Mouse (Mus musculus) monocyte, adult 5-6 weeks (primary cell): Measurements from ENCODE around the gene Tiprl. TPM values are rescaled to one million over a fixed set of nuclear protein-coding genes. Genes with fewer than 3 reads are reported as not detected.

Source experiments
- ATAC-seq: fragments of 153-309, 156-312 bp; replicated peaks from 2 replicates; pipeline ENCODE4 v1.8.0; 2017; ENCODE audit warnings: mild to moderate bottlenecking; ENCODE audit not compliant: low TSS enrichment, insufficient number of reproducible peaks, severe bottlenecking, poor library complexity, low FRiP score
- total RNA-seq: library from RNA; stranded (forward); fragments of 200-1000, 200-491, 200-594 nt; gene quantifications from 3 replicates; pipeline ENCODE4 v1.2.3, GENCODE M21; 2017

The Tiprl gene
- total RNA-seq = 31.3 to 74.5 TPM (median 51.3 TPM) in 3 replicates

DNA sequence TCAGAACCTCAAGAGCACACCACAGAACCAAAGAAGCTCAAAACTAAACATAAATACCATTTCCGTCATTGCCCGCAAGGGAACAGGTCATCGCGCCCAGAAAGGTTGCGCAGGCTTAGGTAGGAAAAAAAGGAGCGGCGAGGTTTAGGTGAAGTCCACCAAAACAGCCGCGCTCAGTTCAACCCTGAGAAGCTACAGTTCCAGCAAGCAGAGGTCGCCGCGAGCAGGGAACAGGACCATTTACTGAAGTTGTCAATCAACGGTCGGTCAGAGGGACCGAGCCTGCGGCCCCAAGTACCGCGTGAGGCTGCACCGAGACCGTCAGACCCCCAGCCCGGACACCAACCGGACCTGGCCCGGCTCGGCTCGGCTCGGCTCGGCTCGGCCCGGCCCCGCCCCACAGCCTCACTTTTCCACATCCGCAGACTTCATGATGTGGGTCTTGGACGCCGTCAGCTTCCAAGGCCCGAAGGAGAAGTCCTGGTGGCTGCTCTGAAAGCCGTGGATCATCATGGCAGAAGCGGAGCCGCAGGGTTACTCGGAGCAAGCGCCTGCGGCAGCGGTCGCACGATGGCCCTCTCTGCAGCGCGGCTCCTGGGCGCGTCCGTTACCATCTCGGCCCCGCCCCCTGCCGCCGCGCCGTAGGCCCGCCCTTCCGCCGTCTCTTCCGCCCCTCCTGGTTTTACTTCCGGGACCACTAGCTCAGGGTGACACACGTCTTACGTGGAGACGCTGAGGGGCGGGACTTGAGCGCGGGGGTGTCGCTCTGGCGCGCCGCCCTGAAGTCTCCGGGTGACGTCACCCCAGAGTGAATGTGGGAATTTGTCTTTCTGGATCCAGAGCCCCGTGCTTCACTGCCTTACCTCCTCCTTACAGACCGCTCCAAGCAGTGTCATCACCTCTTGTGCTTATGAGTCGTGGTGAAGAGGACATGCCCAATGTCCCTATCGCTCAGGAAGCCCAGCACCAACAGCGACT lies at the start of gene Tiprl:
Tiprl (minus strand) TSS at position 676 of the 978 bp plus-strand sequence.
- peak; percentile 97 for ATAC-seq

- no peak for ATAC-seq
Observed at GRCm38 (mm10) chr1:165284096-165284495, 47.3 kb upstream of the Tiprl start.

GRCm38 (mm10) chr1:165282967-165283345 lies 46.2 kb upstream of the Tiprl start:
- no peak for ATAC-seq

DNA sequence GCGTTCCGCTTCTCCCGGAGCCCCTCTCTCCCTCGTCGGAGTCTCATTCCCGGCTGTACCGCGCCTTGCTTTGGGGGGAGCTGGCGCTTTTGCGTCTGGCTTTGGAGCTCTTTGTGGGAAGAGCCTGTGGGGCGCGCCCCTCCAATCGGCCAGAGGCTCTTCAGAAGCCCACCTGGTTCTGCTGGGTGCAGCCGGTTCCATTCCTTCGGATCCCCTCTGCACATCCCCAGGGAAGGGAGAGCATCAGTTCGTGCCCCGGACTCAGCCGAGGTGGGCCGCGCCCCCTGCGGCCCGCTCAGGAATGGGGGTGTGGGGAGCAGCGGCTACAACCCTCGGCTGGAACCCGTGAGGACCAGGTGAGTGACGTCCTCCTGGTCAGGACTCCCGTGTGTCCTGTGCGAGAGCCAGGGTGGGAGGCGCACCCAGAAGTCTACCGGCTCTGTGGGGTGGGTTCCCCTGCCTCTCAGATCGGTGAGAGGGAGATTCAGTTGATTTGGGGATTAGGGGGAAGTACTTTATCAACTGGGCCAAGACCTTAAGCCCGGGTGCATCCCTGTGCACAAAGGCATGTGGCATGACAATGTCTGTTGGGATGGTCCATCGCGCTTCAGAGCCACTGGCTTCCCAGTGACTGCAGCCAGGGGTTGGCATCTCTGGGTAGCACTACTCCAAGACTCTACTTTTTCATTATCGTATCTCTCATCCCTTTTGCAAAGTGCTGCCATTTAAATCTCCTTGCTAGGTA lies 45.6 kb upstream of the Tiprl start:
- no peak for ATAC-seq

DNA sequence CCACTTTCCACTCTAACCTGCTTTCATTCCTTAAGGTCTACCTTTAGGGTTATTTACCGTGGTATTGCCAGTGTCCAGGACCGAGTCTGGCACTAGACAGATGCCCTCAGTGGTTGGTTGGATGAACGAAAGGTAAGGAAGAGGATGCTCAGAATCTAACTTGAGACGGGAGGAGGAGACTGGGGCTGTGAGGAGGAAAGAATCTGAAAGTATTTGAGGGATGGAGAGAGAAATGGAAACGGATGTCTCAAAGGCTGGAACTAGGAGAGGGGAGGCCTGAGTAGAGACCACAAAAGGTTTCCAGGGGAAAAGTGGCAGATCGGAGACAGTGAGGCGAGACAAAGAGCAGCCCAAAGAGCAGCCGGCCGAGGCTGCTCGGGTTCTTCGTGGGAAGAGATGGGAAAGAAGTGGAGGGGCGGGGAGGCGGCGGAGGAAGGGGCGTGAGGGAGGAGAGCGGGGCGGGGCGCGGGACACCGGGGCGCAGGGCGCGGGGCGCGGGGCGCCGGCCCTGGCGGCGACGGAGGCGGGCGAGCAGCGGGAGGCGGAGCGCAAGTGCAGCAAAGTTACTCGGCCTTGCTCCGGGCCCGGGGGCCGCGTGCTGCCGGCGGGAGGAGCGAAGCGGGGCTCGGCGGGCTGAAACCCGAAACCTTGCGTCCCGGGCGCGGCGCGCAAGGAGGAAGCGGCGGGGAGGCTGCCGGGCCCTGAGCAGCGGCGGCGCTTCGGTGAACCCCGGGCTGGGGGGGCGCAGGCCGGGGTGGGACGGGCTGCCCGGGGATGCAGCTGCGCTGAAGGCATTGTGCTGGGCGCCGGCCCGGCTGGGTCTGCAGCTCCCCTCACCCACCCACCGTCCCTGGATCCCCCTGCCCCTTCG lies 44.8 kb upstream of the Tiprl start:
- ATAC-seq = no peak

- no peak for ATAC-seq
Observed at GRCm38 (mm10) chr1:165280741-165281140, 43.9 kb upstream of the Tiprl start.

DNA sequence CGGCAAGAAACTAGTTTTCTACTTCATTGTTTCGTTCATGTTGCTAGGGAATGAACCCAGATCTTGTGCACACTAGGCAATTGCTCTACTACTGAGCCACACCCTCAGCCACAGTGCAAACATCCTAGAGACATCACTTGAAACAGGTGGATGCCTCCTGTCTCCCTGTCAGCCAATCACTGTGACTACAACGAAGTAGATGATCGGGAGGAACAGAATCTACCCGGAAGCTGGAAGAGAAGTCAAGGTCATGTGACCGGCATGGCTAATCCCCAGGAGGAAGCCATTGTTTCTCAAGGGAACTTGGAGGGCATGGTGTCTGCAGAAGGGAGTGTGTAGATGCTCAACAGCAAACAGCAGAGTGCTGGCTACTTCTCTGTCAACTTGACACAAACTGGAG lies 38.1 kb upstream of the Tiprl start:
- ATAC-seq = no peak

DNA sequence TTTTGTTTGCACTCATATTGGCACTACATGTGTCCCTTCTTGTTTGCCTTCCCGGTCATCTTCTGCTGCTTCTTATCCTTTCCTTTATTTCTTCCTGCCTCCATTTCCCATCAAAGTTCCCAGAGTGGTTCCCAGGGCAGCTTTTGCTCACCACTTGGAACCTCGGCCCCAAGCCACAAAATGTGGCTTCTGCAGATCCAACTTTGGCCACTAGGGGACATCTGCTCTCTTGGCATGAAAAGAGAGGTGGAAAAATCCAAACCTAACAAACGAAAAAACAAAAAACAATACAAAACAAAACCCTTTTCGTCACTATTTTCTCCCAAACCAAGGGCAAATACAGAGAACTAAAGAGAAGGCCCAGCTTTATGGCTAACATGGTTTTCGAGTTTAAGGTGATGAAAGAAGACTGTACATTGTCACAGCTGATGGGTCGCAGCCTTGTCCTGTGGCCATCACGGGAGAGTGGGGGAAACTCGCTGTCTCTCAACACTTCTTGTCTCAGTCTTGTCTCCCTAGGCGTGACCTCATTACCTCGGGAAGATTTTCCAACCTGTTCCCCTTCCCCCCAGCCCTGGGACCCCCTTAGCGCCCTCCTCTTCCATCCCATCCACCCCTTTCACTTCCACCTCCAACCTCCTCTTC lies 15.4 kb upstream of the Tiprl start:
- ATAC-seq = no peak

- ATAC-seq = no peak
Observed at GRCm38 (mm10) chr1:165250546-165250945, 13.8 kb upstream of the Tiprl start.

DNA sequence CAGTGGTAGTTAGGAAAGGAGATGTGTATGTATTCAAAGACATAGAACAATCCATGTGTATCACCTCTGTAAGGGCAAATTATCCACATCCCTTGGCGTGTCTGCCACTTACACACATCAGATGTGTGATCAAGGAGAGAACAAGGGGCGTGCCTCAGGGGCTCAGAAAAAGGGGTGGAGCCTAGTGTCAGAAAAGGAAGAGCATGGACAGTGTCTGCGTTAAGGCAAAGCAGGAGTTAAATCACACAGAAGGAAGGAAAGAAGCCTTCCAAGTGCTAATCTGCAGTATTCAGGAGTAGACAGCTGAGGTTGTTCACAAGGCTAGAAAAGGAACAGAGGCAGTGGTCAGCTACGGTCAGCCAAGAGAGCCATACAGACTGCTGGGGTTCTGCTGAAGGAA lies 12.0 kb upstream of the Tiprl start:
- ATAC-seq = no peak

DNA sequence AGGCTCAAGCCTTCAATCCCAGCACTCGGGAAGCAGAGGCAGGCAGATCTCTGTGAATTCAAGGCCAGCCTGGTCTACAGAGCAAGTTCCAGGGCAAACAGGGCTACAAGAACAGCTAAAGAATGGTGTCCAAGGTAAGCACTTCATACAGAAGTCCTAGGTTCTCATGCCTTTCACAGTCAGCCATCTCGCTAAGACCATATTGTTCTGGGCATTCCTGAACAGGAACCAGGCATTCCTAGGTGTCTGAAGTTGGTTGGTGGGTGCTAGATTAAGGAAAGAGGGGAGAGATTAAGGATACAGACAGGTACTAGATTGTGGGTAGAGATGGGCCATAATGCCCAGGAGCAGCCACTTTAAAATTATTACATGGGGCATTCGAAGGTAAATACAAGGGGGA lies 11.0 kb upstream of the Tiprl start:
- ATAC-seq = no peak

DNA sequence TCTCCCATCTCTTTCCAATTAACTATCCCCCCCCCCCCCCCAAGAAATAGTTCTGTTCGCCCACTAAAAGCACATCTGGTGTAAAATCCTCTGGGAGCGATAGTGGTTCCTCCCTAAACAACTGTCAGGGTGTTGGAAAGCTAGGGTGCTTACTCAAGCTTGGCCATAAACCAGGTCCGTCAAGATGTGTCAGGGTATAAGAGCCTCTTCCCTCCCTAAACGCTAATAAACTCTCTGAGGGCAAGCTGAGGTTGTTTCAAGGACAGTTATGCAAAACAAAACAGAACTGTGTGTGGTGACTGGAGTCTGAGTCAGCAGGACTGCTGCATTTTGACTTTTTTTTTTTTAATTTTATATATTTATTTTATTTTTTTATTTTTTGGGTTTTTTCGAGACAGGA lies 10.3 kb upstream of the Tiprl start:
- no peak for ATAC-seq

DNA sequence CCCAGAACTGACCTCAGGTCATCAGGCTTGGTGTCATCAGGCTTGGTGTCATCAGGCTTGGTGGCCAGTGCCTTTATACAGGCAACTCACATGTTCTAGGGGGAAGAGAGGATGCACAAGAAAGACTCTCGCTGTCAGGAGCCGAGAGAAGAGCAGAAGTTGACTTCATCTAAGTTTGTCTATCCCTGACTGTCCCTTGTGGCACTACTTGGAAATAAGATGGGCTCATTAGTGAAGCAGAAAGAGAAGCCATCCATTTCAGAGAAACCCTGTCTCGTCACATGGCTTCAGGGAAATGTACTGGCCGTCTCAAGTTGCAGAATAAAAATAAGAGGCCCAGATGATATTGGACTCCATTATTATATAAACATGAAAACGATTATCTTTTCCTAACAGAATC lies 9.8 kb upstream of the Tiprl start:
- no peak for ATAC-seq

DNA sequence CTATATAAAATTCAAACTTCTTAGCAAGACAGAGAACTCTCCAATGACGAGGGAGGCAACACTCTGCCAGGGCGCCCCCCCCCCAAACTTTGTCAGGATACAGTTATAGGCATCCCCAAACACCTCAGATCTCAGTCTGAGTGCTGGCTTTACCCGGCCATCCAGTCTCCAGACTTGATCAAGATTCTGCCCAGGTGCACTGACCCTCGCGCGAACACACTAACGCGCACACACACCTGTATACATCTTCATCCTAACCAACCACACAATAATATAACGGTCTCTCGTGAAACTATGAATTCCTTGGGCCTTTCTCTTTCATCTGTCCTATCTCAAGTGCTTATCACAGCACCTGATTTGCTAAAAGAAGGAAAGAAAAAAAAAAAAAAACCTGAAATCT lies 950 bp downstream of the Tiprl start:
- no peak for ATAC-seq

DNA sequence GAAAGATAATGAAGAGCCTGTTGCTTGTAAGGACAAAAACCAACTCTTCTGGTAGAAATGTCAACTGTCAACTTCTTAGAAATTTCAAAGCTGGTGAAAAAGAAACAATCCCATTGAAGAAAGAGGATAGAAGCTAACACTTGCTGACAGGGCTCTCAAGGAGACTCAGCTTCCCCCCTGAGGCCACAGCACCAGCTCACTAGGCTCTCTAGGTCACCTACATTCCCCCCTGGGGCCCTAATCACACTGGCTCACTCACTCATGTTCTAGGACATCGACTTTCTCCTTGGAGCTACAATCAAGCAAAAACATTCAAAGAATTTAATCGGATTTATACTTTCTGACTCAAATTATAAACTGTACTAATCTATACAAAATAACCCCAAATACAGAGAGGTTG lies 3.0 kb downstream of the Tiprl start:
- no peak for ATAC-seq

- ATAC-seq = no peak
Observed at GRCm38 (mm10) chr1:165230691-165231090, 6.1 kb downstream of the Tiprl start.

DNA sequence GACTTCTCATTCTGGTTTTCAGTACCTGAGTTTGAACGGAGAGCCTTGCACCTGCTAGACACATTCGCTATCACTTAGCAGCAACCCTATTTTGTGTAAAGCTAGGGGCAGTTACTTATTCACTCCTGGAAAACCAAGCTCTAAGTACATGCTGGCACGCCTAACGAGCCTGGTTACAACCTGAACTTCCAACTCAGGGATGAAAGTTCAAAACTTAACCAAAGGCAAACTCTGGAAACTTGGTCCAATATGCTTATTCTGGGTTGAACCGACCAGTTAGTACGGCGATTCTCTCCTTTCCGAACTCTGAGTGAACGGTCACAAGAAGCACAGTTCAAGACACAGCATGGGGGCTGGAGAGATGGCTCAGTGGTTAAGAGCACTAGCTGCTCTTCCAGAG lies 7.2 kb downstream of the Tiprl start:
- ATAC-seq = no peak

DNA sequence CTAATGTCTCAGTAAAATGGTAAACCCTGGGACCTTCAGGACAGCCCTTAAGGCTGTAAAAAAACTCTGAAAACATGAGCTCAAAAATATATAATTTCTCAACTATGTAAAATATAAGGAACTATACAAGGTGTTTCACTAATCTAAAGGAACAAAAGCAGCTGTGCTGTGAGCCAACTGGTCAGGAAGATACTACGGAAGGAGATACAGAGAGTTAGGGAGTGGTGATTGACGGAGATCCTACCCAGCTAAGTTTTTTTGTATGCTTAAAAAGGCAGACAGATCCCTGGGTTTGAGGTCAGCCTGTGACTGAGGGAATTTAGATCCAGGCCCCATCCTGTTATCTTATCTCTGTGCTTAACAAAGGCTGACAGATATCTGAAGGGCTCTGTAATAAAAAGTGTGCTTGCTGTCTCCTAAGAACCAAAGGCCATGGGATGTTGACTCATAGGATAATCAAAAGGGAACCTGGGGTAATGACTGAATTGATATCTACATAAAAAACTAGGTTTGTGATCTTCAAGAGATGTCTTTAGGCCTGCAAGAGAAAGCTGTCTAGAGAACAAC lies 19.7 kb downstream of the Tiprl start:
- ATAC-seq = no peak
